Mouse (Mus musculus): Measurements from ENCODE around the gene Tpra1. TPM values are rescaled to one million over a fixed set of nuclear protein-coding genes. Genes with fewer than 3 reads are reported as not detected.

Tpra1 gene
- polyA plus RNA-seq, 1 experiment from 2014 or later, result 32.2 TPM

DNA sequence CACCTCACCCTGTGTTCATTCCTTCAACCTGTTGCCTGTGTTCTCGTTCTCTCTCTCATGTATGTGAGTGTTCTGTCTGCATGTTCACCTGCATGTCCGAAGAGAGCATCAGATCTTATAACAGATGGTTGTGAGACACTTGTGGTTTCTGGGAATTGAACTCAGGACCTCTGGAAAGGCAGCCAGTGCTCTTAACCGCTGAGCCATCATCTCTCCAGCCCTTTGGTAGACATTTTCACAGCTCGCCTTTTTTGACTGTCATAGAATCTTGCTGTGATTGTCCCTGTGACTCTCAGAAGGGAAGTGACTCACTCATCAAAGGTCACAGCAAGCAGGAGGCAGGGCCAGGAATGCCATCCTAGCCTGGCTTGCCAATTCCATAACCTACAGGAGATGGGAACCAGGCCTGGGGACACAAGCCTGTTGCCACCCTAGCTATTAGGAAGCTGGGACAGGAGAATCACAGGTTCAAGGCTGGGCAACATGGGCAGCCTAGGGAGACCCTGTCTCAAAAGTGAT lies 2.5 kb downstream of the Tpra1 start:
- H3K4me3 ChIP-seq (ENCODE audit: low read depth, low read length), result no peak overlapping the region

DNA sequence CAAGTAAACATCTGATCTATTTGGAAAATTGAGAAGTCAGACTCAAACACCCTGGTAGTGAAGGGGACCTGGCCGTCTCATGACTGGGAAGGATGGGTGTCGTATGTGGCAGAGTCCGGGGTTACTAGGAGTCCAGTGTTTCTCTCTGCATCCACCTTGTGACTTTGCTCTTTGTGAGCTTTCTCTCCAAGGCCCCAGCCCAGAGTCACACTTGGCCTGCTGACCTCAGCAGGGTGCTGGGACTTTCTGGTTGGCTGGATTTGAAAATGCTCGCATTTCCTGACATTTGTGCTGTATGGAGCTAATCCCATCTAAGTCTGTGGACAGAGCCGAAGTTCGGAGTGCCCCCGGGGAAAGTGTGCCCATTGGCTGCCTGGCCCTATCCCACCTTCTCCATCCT lies 3.0 kb downstream of the Tpra1 start:
- Histone ChIP-seq H3K36me3 (replicated peaks; ENCODE audit: insufficient read depth, low read length) (peaks cover 23% of the 10 kb centered on the region), H3K9me3 (ENCODE audit: low read length) (no peaks in the 10 kb centered on the region), H3K4me3 (ENCODE audit: low read depth, low read length) (no peak overlapping the region), H3K9ac (replicated peaks) (no peak overlapping the region), H3K27ac (ENCODE audit: low read depth) (peak overlapping the region; percentile 92), H3K4me1 (ENCODE audit: insufficient read depth) (peaks cover 54% of the 10 kb centered on the region), H3K27me3 (ENCODE audit: insufficient read depth, low read length) (no peaks in the 10 kb centered on the region), H3K4me2 (ENCODE audit: low read depth, low read length) (no peak overlapping the region)
- no peak for TF ChIP-seq EP300 (IDR thresholded peaks at IDR 0.05; ENCODE audit: low read depth)
- TF ChIP-seq CTCF (IDR thresholded peaks at IDR 0.05; ENCODE audit: low read depth), result no peak
- 84% methylated on average over 7 of the region's 7 CpGs for WGBS (ENCODE audit: insufficient replicate concordance)
- no peak for DNase-seq
- ATAC-seq, result no peak

More for the DNA sequence above, 2.5 kb downstream of the Tpra1 start:
- WGBS (ENCODE audit: insufficient replicate concordance), result 81% methylated on average over 4 of the region's 4 CpGs
- no peaks in the 10 kb centered on the region for H3K27me3 ChIP-seq (ENCODE audit: insufficient read depth, low read length)
- TF ChIP-seq EP300 (IDR thresholded peaks at IDR 0.05; ENCODE audit: low read depth) (no peak), CTCF (IDR thresholded peaks at IDR 0.05; ENCODE audit: low read depth) (no peak)
- peak overlapping the region; percentile 92 for H3K27ac ChIP-seq (ENCODE audit: low read depth)
- H3K4me2 ChIP-seq (ENCODE audit: low read depth, low read length), result peak overlapping the region; percentile 97
- no peak for ATAC-seq
- peaks cover 18% of the 10 kb centered on the region for H3K36me3 ChIP-seq (replicated peaks; ENCODE audit: insufficient read depth, low read length)
- peaks cover 54% of the 10 kb centered on the region for H3K4me1 ChIP-seq (ENCODE audit: insufficient read depth)
- H3K9me3 ChIP-seq (ENCODE audit: low read length), result no peaks in the 10 kb centered on the region
- no peak overlapping the region for H3K9ac ChIP-seq (replicated peaks)
- DNase-seq, result no peak

DNA sequence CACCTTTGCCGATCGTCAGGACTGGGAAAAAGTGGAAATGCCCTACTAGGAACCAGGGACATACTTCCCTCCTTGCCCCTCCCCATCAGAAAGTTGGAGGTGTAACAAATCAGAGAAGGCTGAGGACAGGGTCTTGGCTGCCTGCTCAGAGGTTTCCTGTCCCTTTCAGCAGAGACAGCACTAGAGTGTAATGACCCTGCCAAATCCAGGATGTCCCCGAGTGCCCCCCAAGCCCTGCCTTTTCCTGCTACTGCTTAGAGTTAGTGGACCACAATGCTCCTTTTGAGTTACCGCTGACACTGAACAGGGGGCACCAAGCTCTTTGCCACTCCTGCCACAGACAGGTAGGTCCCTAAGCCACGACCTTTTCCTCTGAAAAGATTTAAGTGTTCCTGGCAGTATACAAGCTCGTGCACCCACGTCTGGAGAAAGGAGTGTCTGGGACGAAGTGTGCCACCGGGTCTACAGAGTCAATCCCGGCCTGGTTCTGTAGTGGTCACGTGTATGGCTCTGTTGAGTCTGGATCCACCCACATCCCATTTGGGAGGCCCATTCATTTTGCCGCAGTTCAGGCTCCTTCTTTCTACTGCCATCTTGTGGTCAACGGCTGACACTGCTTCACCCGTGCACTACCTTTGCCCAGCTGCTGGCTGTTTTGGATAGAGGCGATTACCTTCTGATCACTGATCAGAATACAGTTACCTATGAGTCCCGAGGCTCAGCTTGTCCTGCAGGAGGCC lies 4.5 kb downstream of the Tpra1 start:
- no peaks in the 10 kb centered on the region for H3K9me3 ChIP-seq (ENCODE audit: low read length)
- no peak overlapping the region for H3K9ac ChIP-seq (replicated peaks)
- DNase-seq (peak; percentile 82), ATAC-seq (peak; percentile 30)
- peak overlapping the region; percentile 35 for H3K27ac ChIP-seq (ENCODE audit: low read depth)
- 0 out of 2 replicates have a peak overlapping the region, but pooled peaks have one; percentile 4 for H3K4me2 ChIP-seq (ENCODE audit: low read depth, low read length)
- TF ChIP-seq EP300 (IDR thresholded peaks at IDR 0.05; ENCODE audit: low read depth), result no peak
- TF ChIP-seq CTCF (IDR thresholded peaks at IDR 0.05; ENCODE audit: low read depth), result peak; percentile 97
- H3K4me3 ChIP-seq (ENCODE audit: low read depth, low read length), result no peak overlapping the region
- peaks cover 37% of the 10 kb centered on the region for H3K36me3 ChIP-seq (replicated peaks; ENCODE audit: insufficient read depth, low read length)
- WGBS (ENCODE audit: insufficient replicate concordance), result 19% methylated on average over 16 of the region's 16 CpGs
- no peaks in the 10 kb centered on the region for H3K27me3 ChIP-seq (ENCODE audit: insufficient read depth, low read length)
- H3K4me1 ChIP-seq (ENCODE audit: insufficient read depth), result peaks cover 46% of the 10 kb centered on the region

DNA sequence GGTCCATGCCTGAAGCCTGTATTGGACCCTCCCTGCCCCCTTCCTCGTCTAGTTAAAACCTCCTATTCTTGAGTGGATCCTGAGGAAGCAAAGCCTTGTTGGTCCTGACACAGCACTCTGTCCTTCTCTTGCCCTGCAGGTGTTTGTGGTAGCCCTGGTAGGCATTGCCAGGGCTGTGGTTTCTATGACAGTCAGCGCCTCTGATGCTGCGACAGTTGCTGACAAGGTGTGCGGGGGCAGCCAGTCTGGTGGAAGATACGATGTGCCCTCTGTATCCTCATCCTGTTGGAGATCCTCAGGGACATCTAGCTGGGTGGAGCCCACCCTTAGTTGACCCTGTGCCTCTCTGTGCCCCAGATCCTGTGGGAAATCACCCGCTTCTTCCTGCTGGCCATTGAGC lies 7.1 kb downstream of the Tpra1 start:
- DNase-seq (no peak), ATAC-seq (no peak)
- Histone ChIP-seq H3K36me3 (replicated peaks; ENCODE audit: insufficient read depth, low read length) (peaks cover 45% of the 10 kb centered on the region), H3K27me3 (ENCODE audit: insufficient read depth, low read length) (no peaks in the 10 kb centered on the region), H3K4me2 (ENCODE audit: low read depth, low read length) (no peak overlapping the region), H3K4me3 (ENCODE audit: low read depth, low read length) (no peak overlapping the region), H3K4me1 (ENCODE audit: insufficient read depth) (peaks cover 37% of the 10 kb centered on the region), H3K27ac (ENCODE audit: low read depth) (no peak overlapping the region), H3K9ac (replicated peaks) (no peak overlapping the region), H3K9me3 (ENCODE audit: low read length) (no peaks in the 10 kb centered on the region)
- 85% methylated on average over 6 of the region's 6 CpGs for WGBS (ENCODE audit: insufficient replicate concordance)
- TF ChIP-seq EP300 (IDR thresholded peaks at IDR 0.05; ENCODE audit: low read depth) (no peak), CTCF (IDR thresholded peaks at IDR 0.05; ENCODE audit: low read depth) (no peak)

DNA sequence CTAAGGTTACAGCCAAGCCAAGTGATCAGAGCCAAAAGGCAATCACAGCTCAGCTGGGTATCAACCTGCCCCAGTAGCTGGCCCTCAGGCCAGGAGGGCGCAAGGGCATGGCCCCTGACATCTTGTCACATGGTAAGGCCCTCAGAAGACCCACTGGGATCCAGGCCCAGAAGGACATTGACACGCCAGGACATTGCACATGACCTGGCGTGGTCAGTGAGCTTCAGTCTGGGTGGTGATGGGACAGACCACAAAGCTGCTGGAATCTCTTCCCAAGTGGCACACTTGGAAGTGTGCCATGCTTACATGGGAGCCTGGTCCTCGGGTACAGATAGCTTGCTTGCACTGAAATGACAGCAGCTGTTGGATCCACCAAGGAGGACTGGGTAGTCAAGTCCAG lies 11.0 kb downstream of the Tpra1 start:
- Histone ChIP-seq H3K4me3 (ENCODE audit: low read depth, low read length) (no peak overlapping the region), H3K4me1 (ENCODE audit: insufficient read depth) (peaks cover 22% of the 10 kb centered on the region), H3K9ac (replicated peaks) (no peak overlapping the region), H3K27ac (ENCODE audit: low read depth) (no peak overlapping the region), H3K4me2 (ENCODE audit: low read depth, low read length) (no peak overlapping the region), H3K27me3 (ENCODE audit: insufficient read depth, low read length) (no peaks in the 10 kb centered on the region), H3K36me3 (replicated peaks; ENCODE audit: insufficient read depth, low read length) (peaks cover 37% of the 10 kb centered on the region), H3K9me3 (ENCODE audit: low read length) (no peaks in the 10 kb centered on the region)
- DNase-seq (no peak), ATAC-seq (no peak)
- 81% methylated on average over 4 of the region's 4 CpGs for WGBS (ENCODE audit: insufficient replicate concordance)
- TF ChIP-seq EP300 (IDR thresholded peaks at IDR 0.05; ENCODE audit: low read depth) (no peak), CTCF (IDR thresholded peaks at IDR 0.05; ENCODE audit: low read depth) (no peak)

DNA sequence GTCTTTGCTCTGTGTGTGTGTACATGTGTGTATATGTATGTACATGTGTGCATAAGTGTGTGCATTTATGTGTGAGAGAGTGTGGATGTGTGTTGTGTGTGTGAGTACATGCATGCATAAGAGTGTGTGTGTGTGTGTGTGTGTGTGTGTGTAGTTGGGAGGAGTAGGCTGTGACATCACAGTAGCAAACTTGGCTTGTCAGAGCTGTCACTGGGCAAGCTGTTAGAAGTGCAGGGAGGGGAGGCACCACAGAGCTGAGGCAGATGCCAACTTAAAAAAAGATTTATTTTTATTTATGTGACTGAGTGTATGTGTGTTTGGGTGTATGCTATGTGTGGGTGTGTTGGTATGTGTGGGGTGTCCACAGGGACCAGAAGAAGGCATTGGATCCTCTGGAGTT lies 11.4 kb downstream of the Tpra1 start:
- no peak overlapping the region for H3K27ac ChIP-seq (ENCODE audit: low read depth)
- no peak overlapping the region for H3K4me2 ChIP-seq (ENCODE audit: low read depth, low read length)
- H3K4me3 ChIP-seq (ENCODE audit: low read depth, low read length), result no peak overlapping the region
- TF ChIP-seq EP300 (IDR thresholded peaks at IDR 0.05; ENCODE audit: low read depth) (no peak), CTCF (IDR thresholded peaks at IDR 0.05; ENCODE audit: low read depth) (no peak)
- H3K9ac ChIP-seq (replicated peaks), result no peak overlapping the region
- no peaks in the 10 kb centered on the region for H3K27me3 ChIP-seq (ENCODE audit: insufficient read depth, low read length)
- no peak for DNase-seq
- H3K4me1 ChIP-seq (ENCODE audit: insufficient read depth), result peaks cover 22% of the 10 kb centered on the region
- H3K9me3 ChIP-seq (ENCODE audit: low read length), result no peaks in the 10 kb centered on the region
- peaks cover 33% of the 10 kb centered on the region for H3K36me3 ChIP-seq (replicated peaks; ENCODE audit: insufficient read depth, low read length)
- no peak for ATAC-seq
